Mouse (Mus musculus) C2C12 (cell line): ENCODE data around the gene Gca. TPM values are rescaled to one million over a fixed set of nuclear protein-coding genes. Genes with fewer than 3 reads are reported as not detected.
"Not testable (repeated sequence)": the region's sequence is repeated elsewhere in the genome, so short reads cannot be mapped to it uniquely, and the experiment has no call there.

ENCODE experiments used
- H3K27me3 ChIP-seq: one replicate; pipeline ENCODE4 v1.6.1; 2011; ENCODE audit not compliant: control insufficient read depth, insufficient read depth, insufficient read length
- H3K36me3 ChIP-seq: one replicate; pipeline ENCODE4 v1.6.1; 2011; ENCODE audit not compliant: control insufficient read depth, insufficient read depth
- H3K4me3 ChIP-seq: one replicate; pipeline ENCODE4 v1.5.1; 2011; ENCODE audit warnings: mild to moderate bottlenecking, control low read depth; ENCODE audit not compliant: poor library complexity, insufficient read depth, severe bottlenecking
- H3K79me2 ChIP-seq: one replicate; pipeline ENCODE4 v1.6.1; 2011; ENCODE audit not compliant: control insufficient read depth, insufficient read depth
- H3K79me3 ChIP-seq: one replicate; pipeline ENCODE4 v1.6.1; 2011; ENCODE audit warnings: low read depth, control low read depth
- H3ac ChIP-seq: one replicate; pipeline ENCODE3; 2011; ENCODE audit warnings: low read depth; ENCODE audit not compliant: control insufficient read depth, insufficient read length
- CEBPB ChIP-seq: IDR thresholded peaks from one replicate; pipeline ENCODE4 v1.6.1; 2011; ENCODE audit warnings: low read depth, mild to moderate bottlenecking, control low read depth, moderate library complexity
- CTCF ChIP-seq: IDR thresholded peaks from one replicate; pipeline ENCODE4 v1.5.1; 2011; ENCODE audit not compliant: control insufficient read depth, insufficient read depth, insufficient read length
- FOSL1 ChIP-seq: IDR thresholded peaks from one replicate; pipeline ENCODE4 v1.8.0; 2011; ENCODE audit warnings: mild to moderate bottlenecking, low read length; ENCODE audit not compliant: poor library complexity, insufficient read depth, severe bottlenecking
- MAX ChIP-seq: IDR thresholded peaks from one replicate; pipeline ENCODE4 v1.6.1; 2011; ENCODE audit warnings: mild to moderate bottlenecking, control low read depth
- MYOD1 ChIP-seq: IDR thresholded peaks from one replicate; pipeline ENCODE4 v1.6.1; 2011; ENCODE audit warnings: low read depth; ENCODE audit not compliant: control insufficient read depth, insufficient read length
- MYOG ChIP-seq: IDR thresholded peaks from one replicate; pipeline ENCODE4 v1.6.1; 2011; ENCODE audit not compliant: control insufficient read depth, insufficient read length; ENCODE audit errors: extremely low read depth
- USF1 ChIP-seq: IDR thresholded peaks from one replicate; pipeline ENCODE4 v1.6.1; 2011; ENCODE audit warnings: low read depth, mild to moderate bottlenecking, control low read depth, moderate library complexity
- polyA plus RNA-seq: library from polyadenylated mRNA; unstranded; fragments of >200 nt; fragmentation: generic; extraction: Trizol; gene quantifications from one replicate; pipeline ENCODE4 v1.2.1, GENCODE M21; 2012; ENCODE audit warnings: missing spikeins

Gca gene
- polyA plus RNA-seq, 1 experiment = 0.04 TPM

DNA sequence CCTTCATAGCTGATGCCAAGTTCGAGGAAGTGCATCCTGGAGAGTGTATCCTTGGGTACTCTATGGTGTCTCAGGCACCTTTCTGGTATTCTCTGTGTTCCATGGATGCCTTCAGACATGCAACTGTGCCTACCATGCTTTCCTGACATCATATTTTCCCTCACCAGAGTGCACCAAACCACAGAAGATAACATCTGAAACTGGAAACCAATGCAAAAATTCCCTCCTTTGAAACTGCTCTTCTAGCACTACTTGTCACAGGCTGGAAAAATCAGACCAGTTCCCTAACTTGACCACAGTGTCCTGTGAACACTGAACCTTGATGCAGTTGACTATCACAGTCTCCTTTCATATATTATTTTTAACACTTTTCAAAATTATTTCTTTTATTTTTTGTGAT, 45.5 kb downstream of the Gca start:
- Histone ChIP-seq H3K79me3 (no peaks in the 10 kb centered on the region), H3K79me2 (no peaks in the 10 kb centered on the region), H3ac (no peak overlapping the region), H3K4me3 (no peak overlapping the region), H3K27me3 (no peaks in the 10 kb centered on the region), H3K36me3 (no peaks in the 10 kb centered on the region)
- no peak for TF ChIP-seq FOSL1
- no peak for TF ChIP-seq CTCF
- TF ChIP-seq USF1 = no peak
- no peak for TF ChIP-seq CEBPB
- no peak for TF ChIP-seq MYOD1
- no peak for TF ChIP-seq MYOG
- no peak for TF ChIP-seq MAX

DNA sequence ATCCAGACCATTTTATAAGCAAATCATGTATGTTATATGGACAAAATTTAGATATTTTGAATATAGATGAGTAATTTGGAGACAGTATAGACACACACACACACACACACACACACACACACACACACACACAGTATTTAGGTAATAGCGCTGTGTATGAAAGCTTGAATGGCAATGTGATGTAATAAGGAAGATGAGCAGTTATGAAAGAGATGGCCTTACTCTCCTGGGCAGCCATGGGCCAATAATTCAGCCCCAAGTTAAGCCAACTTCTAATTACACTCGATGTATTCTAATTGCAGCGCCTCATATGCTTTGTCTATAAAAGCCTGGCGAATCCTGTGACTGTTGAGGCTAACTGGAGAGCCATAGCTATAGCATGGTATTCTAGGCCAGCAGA, 50.3 kb downstream of the Gca start:
- not testable (repeated sequence) for H3K79me3 ChIP-seq, H3K27me3 ChIP-seq, H3ac ChIP-seq

DNA sequence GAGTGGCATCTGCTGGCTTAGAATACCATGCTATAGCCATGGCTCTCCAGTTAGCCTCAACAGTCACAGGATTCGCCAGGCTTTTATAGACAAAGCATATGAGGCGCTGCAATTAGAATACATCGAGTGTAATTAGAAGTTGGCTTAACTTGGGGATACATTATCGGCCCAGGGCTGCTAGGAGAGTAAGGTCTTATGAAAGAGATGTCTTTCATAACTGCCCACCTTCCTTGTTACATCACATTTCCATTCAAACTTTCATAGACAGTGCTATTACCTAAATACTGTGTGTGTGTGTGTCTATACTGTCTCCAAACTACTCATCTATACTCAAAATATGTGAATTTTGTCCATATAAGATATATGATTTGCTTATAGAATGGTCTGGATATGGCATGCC, 51.2 kb downstream of the Gca start:
- TF ChIP-seq MYOG = no peak
- TF ChIP-seq MYOD1 = no peak
- TF ChIP-seq CTCF = no peak
- TF ChIP-seq USF1 = no peak
- no peak for TF ChIP-seq FOSL1
- no peak for TF ChIP-seq MAX
- H3K79me2 ChIP-seq = no peaks in the 10 kb centered on the region
- no peaks in the 10 kb centered on the region for H3K36me3 ChIP-seq
- H3K4me3 ChIP-seq = no peak overlapping the region
- no peaks in the 10 kb centered on the region for H3K79me3 ChIP-seq
- H3ac ChIP-seq = no peak overlapping the region
- H3K27me3 ChIP-seq = no peaks in the 10 kb centered on the region

More for the DNA sequence above, 50.3 kb downstream of the Gca start:
- H3K79me2 ChIP-seq, H3K4me3 ChIP-seq, H3K36me3 ChIP-seq: not testable (repeated sequence)

DNA sequence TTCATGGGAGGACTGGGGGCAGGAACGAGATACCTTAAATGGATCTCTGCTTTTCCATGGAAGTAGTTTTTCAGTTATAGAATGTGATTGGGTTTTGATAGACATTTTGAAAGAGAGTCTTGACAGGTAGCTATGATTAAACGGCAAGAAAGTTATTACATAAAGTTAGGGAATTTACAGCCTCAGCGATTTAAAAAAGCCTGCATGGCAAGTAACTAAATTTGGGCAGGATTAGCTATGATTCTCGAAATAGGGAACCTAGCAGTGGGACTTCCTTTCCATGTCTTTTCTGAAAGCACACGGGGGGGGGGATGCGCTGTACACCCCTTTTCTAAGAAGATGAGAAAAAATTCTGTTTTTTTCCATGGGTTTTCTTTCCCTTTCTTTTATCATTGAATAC, 53.2 kb downstream of the Gca start:
- TF ChIP-seq MAX = no peak
- TF ChIP-seq MYOD1 = no peak
- TF ChIP-seq USF1 = no peak
- TF ChIP-seq CEBPB = no peak
- TF ChIP-seq MYOG = no peak
- no peak for TF ChIP-seq FOSL1
- TF ChIP-seq CTCF = no peak
- H3K27me3 ChIP-seq = no peaks in the 10 kb centered on the region
- H3K79me3 ChIP-seq = no peaks in the 10 kb centered on the region
- no peaks in the 10 kb centered on the region for H3K36me3 ChIP-seq
- no peak overlapping the region for H3ac ChIP-seq
- H3K4me3 ChIP-seq = no peak overlapping the region
- no peaks in the 10 kb centered on the region for H3K79me2 ChIP-seq

DNA sequence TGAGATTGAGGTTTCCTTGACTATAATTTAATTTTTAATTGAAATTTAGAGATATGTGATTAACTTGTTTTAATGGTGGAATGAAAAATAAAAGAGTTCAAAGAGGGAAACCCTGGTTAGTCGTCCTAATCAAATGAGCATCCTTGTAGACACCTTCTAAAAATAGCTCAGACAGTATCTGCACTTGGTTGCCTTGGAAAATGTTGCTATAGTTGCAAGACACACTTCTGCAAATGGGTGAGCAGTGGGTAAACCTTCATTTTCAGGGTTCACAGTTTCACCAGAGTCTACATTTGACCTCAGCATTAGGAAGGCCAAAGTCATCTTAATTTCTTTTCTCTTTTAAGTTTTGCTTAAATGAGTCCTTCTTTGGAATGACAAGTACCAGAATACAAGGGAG, 54.3 kb downstream of the Gca start:
- H3K36me3 ChIP-seq = no peaks in the 10 kb centered on the region
- H3ac ChIP-seq = no peak overlapping the region
- H3K79me3 ChIP-seq = no peaks in the 10 kb centered on the region
- H3K4me3 ChIP-seq = no peak overlapping the region
- no peaks in the 10 kb centered on the region for H3K27me3 ChIP-seq
- no peak for TF ChIP-seq MYOG
- TF ChIP-seq MYOD1 = no peak
- TF ChIP-seq CTCF = no peak
- TF ChIP-seq USF1 = no peak
- no peak for TF ChIP-seq FOSL1
- no peak for TF ChIP-seq CEBPB
- TF ChIP-seq MAX = no peak
- H3K79me2 ChIP-seq = no peaks in the 10 kb centered on the region

DNA sequence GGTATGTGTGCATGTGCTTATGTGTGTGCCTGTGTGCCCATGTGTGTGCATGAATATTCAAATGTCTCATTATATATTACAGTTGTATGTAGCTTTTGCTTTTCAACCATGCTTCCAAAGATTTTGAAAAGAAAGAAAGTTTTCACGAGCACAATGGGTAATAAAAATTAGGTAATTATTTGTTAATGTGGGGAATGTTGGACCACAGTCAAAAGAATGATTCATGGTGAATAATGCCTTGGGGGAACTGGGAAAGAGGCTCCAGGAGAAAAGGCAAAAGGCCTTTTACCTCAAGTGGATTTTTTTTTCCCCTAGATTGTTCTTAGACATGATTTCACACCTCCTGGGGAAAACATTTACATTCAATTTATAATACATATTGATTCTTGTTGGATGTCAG, 61.9 kb downstream of the Gca start:
- TF ChIP-seq USF1 = no peak
- TF ChIP-seq MAX = no peak
- TF ChIP-seq FOSL1 = no peak
- no peak for TF ChIP-seq CTCF
- TF ChIP-seq CEBPB = no peak
- no peak for TF ChIP-seq MYOG
- TF ChIP-seq MYOD1 = no peak
- no peaks in the 10 kb centered on the region for H3K79me3 ChIP-seq

More for the DNA sequence above, 61.9 kb downstream of the Gca start:
- Histone ChIP-seq H3ac (no peak overlapping the region), H3K27me3 (no peaks in the 10 kb centered on the region), H3K36me3 (no peaks in the 10 kb centered on the region), H3K4me3 (no peak overlapping the region), H3K79me2 (no peaks in the 10 kb centered on the region)
